Mouse (Mus musculus): ENCODE data around the gene Rgs9bp. TPM values are rescaled to one million over a fixed set of nuclear protein-coding genes. Genes with fewer than 3 reads are reported as not detected.
"Not testable (repeated sequence)": the region's sequence is repeated elsewhere in the genome, so short reads cannot be mapped to it uniquely, and the experiment has no call there.

Gene Rgs9bp
- polyA plus RNA-seq, 1 experiment from 2014 or later, result 0.05 TPM

DNA sequence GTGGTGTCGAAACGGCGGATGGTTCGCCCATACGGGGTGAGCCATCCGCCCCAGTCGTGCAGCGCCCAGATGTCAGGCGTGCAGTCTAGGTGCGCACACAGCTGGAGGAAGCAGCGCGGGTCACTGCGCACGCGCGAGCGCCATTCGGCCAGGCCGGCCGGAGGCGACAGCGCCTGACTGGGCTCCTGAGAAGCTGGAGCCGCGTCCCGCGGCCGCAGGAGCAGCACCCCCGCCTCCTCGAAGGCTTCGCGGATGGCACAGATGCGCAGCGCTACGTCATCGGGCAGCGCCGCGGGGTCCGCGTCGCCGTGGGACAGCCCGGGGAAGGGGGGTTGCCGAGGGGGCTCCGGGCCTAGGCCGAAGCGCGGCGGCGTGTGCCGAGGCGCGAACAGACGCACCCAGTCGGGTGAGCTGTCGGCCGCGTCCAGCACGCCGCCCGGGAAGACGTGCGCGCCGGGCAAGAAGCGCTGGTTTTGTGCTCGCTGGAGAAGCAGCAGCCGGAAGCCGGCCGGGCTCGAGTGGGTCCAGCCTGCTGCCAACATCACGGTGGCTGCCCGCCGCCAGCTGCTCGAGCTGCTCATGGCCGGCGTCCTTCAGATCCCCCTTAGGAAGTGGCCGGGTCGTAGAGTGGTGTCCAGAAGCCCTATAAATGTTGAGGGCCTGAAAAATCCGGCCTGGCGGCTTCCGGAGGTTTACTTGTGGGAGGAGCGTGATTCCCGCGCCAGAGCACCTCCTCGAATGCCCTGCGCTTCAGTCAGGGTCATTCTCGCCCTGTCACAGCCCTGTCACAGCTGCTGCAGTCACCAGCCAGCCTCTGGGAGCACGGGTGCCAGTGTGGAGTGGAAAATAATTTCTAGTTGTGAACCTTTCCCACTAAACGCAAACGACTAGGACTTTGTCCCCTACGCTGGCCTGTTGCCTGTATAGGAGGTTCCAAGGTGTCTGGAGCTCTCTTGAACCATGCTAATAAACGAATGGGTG, 29.9 kb downstream of the Rgs9bp start:
- peak overlapping the region; percentile 60 for H3K4me3 ChIP-seq
- H3K27me3 ChIP-seq, result no peaks in the 10 kb centered on the region
- peaks cover 8% of the 10 kb centered on the region for H3K36me3 ChIP-seq
- under 1% methylated on average over 91 of the region's 93 CpGs for WGBS
- peak overlapping the region; percentile 88 for H3K4me2 ChIP-seq
- ATAC-seq (ENCODE audit: borderline replicate concordance, extremely low read depth, low FRiP score, low TSS enrichment), result peak; percentile 93
- no peaks in the 10 kb centered on the region for H3K9me3 ChIP-seq
- peak overlapping the region; percentile 97 for H3K27ac ChIP-seq
- H3K9ac ChIP-seq, result peak overlapping the region; percentile 85
- peaks cover 18% of the 10 kb centered on the region for H3K4me1 ChIP-seq

- Histone ChIP-seq H3K27ac (peak overlapping the region; percentile 97), H3K4me2 (peak overlapping the region; percentile 88), H3K4me3 (peak overlapping the region; percentile 60), H3K9me3 (no peaks in the 10 kb centered on the region), H3K27me3 (no peaks in the 10 kb centered on the region), H3K36me3 (peaks cover 16% of the 10 kb centered on the region), H3K4me1 (peaks cover 18% of the 10 kb centered on the region), H3K9ac (peak overlapping the region; percentile 85)
- WGBS, result 3% methylated on average over 27 of the region's 28 CpGs
- ATAC-seq (ENCODE audit: borderline replicate concordance, extremely low read depth, low FRiP score, low TSS enrichment), result no peak; the same call in 1 of the 2 replicates
These were observed 30.7 kb downstream of the Rgs9bp start for GRCm38 (mm10) chr7:35554605-35555175.

DNA sequence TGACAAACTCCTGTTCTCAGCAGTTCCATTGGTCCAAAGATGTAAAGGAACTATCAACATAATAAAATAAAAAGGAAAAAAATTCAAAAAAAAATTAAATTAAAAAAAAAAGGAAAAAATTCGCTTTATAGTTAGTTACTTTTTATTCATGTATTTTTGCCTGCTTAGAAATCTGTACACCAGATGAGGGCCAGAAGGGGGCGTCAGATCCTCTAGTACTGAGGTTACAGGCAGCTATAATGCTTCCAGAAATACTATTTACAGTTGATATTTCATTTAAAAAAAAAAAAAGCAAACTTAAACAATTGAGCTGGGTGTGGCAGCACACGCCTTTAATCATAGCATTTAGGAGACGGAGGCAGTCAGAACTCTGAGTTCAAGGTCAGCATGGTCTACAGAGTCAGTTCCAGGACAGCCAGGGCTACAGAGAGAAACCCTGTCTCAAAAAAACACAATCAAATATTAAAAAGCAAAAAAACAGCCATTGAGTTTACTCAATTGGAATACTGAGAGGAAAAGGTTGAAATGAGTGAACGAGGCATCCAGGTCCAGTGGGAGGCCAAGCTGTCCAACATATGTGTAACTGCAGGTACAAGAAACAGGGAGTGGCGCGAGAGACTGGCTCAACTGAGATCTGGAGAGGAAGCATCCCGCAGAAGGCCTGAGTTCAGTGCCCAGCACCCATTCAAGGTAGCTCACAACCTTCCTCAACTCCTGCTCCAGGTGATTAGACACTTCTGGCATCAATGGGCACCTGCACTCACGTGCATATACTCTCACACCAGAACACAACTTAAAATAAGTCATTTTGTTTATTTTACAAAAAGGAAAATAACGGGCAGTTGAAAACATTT, 31.4 kb downstream of the Rgs9bp start:
- Histone ChIP-seq H3K27ac (no peak overlapping the region), H3K27me3 (no peaks in the 10 kb centered on the region)

DNA sequence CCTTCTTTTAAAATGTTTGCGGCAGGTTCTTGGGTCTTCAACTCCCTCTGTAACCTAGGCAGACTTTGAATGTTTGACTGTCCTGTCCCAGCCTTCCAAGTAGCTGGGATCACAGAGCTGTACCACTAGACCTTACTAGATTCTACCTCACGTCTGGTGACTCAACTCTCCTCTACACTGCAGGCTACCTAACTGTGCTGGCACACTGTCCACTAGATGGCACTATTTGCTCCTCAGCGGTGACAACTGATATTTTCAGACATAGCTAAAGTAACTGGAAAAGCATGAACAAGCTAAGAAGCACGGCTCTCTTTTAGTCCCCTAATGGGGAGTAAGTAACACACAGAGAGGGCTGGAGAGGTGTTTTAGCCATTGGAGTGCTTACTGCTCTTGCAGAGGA, 39.5 kb downstream of the Rgs9bp start:
- H3K9ac ChIP-seq, result no peak overlapping the region
- 0 out of 2 replicates have a peak, but pooled peaks have one; percentile 55 for ATAC-seq (ENCODE audit: borderline replicate concordance, extremely low read depth, low FRiP score, low TSS enrichment)
- WGBS, result 31% methylated on average over 4 of the region's 4 CpGs
- H3K4me3 ChIP-seq, result no peak overlapping the region
- H3K36me3 ChIP-seq, result peaks cover 25% of the 10 kb centered on the region
- H3K27ac ChIP-seq, result no peak overlapping the region
- H3K4me1 ChIP-seq, result no peaks in the 10 kb centered on the region
- no peaks in the 10 kb centered on the region for H3K27me3 ChIP-seq
- H3K4me2 ChIP-seq, result no peak overlapping the region
- H3K9me3 ChIP-seq, result no peaks in the 10 kb centered on the region

More for the DNA sequence above, 31.4 kb downstream of the Rgs9bp start:
- peaks cover 17% of the 10 kb centered on the region for H3K36me3 ChIP-seq
- peak overlapping the region; percentile 60 for H3K4me3 ChIP-seq
- ATAC-seq (ENCODE audit: borderline replicate concordance, extremely low read depth, low FRiP score, low TSS enrichment), result no peak
- peak overlapping the region; percentile 88 for H3K4me2 ChIP-seq
- peak overlapping the region; percentile 85; the same call in 1 of the 2 replicates for H3K9ac ChIP-seq
- 51% methylated on average over 10 of the region's 10 CpGs for WGBS
- no peaks in the 10 kb centered on the region for H3K9me3 ChIP-seq
- peaks cover 18% of the 10 kb centered on the region for H3K4me1 ChIP-seq

- no peak for ATAC-seq (ENCODE audit: borderline replicate concordance, extremely low read depth, low FRiP score, low TSS enrichment)
- no peak within 1 kb of the TSS for H3K4me3 ChIP-seq
- no peak within 1 kb of the TSS for H3K27ac ChIP-seq
- no peak within 1 kb of the TSS for H3K9ac ChIP-seq
- H3K4me1 ChIP-seq, result no peaks in the 10 kb centered on the region
- no peaks in the 10 kb centered on the region for H3K9me3 ChIP-seq
- 87% methylated on average over 17 of the region's 17 CpGs for WGBS
- no peaks in the 10 kb centered on the region for H3K36me3 ChIP-seq
- H3K4me2 ChIP-seq, result no peak within 1 kb of the TSS
- no peaks in the 10 kb centered on the region for H3K27me3 ChIP-seq
These were observed 47.8 kb downstream of the Rgs9bp start, which contains the start of gene Tdrd12 for GRCm38 (mm10) chr7:35537562-35537961. TSS of gene Tdrd12 (minus strand) at chr7:35537745.

DNA sequence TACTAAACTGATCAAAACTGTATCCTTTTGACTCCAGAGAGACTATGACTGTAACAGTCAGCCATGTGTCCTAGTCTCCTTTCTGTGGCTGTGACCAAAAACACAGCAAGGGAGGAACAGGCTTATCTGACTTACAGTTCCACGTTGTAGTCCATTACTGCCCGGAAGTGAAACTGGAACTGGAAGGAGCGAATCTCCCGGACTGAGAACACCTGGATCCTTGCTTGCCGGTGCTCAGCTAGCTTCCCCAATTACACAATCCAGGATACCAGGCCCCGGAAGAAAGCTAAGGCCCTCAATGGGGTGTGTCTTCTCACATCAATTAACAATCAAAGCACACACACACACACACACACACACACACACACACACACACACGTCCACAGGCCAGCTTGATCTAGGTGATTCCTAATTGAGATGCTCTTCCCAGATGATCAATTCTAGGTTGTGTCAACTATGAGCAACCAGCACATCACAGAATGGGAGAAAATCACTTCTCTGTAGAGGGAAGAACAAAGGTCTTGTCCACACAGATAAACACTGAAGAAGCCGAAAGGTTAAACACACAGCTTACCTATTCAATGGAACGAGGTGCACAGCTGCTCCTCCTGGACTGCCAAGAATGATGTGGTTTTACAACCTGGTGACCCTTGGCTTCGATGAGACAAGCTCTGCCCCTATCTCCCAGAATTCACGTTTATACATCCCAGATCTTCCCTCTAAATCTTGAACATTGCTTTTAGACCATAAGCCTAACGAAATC, 49.5 kb downstream of the Rgs9bp start:
- WGBS, result 48% methylated on average over 12 of the region's 12 CpGs
- H3K36me3 ChIP-seq, result no peaks in the 10 kb centered on the region

GRCm38 (mm10) chr7:35530544-35530943, 54.8 kb downstream of the Rgs9bp start:
- not testable (repeated sequence) for H3K27me3 ChIP-seq; H3K9ac ChIP-seq; H3K4me2 ChIP-seq; H3K36me3 ChIP-seq; H3K9me3 ChIP-seq; H3K4me3 ChIP-seq; H3K27ac ChIP-seq; ATAC-seq (ENCODE audit: borderline replicate concordance, extremely low read depth, low FRiP score, low TSS enrichment); H3K4me1 ChIP-seq
- WGBS, result 64% methylated on average over 1 of the region's 1 CpGs

More for the DNA sequence above, 49.5 kb downstream of the Rgs9bp start:
- H3K4me2 ChIP-seq, result no peak overlapping the region
- H3K4me3 ChIP-seq, result no peak overlapping the region
- no peaks in the 10 kb centered on the region for H3K27me3 ChIP-seq
- H3K4me1 ChIP-seq, result no peaks in the 10 kb centered on the region
- H3K9me3 ChIP-seq, result no peaks in the 10 kb centered on the region
- no peak overlapping the region for H3K9ac ChIP-seq
- no peak for ATAC-seq (ENCODE audit: borderline replicate concordance, extremely low read depth, low FRiP score, low TSS enrichment)
- H3K27ac ChIP-seq, result no peak overlapping the region

GRCm38 (mm10) chr7:35530026-35530425, 55.4 kb downstream of the Rgs9bp start:
- Histone ChIP-seq H3K4me2 (no peak overlapping the region), H3K9me3 (no peaks in the 10 kb centered on the region), H3K4me3 (no peak overlapping the region), H3K9ac (no peak overlapping the region), H3K27me3 (no peaks in the 10 kb centered on the region), H3K27ac (no peak overlapping the region), H3K4me1 (no peaks in the 10 kb centered on the region), H3K36me3 (no peaks in the 10 kb centered on the region)
- WGBS, result 71% methylated on average over 3 of the region's 3 CpGs
- no peak for ATAC-seq (ENCODE audit: borderline replicate concordance, extremely low read depth, low FRiP score, low TSS enrichment)

Other genes with a start within 250 kb of the Rgs9bp start
- 18.0 and 19.0 TPM in 2 replicates for gene Faap24, start 188.7 kb downstream of the Rgs9bp start, polyA plus RNA-seq (2015; fragmentation: Nextera tagmentation; extraction: Ambion mirVana)
- gene Cep89, start 188.5 kb downstream of the Rgs9bp start, polyA plus RNA-seq (2015; fragmentation: Nextera tagmentation; extraction: Ambion mirVana), result 52.9 and 56.8 TPM in 2 replicates
- 0.30 and 0.38 TPM in 2 replicates for gene Slc7a9, start 136.8 kb downstream of the Rgs9bp start, polyA plus RNA-seq (2015; fragmentation: Nextera tagmentation; extraction: Ambion mirVana)
- 0.29 and 0.30 TPM in 2 replicates for gene Tdrd12, start 47.8 kb downstream of the Rgs9bp start, polyA plus RNA-seq (2015; fragmentation: Nextera tagmentation; extraction: Ambion mirVana)
- gene Nudt19, start 29.3 kb downstream of the Rgs9bp start, polyA plus RNA-seq (2015; fragmentation: Nextera tagmentation; extraction: Ambion mirVana), result 50.1 and 52.7 TPM in 2 replicates
- gene Ankrd27, start 662 bp upstream of the Rgs9bp start, polyA plus RNA-seq (2015; fragmentation: Nextera tagmentation; extraction: Ambion mirVana), result 33.8 and 35.9 TPM in 2 replicates
- 231 and 247 TPM in 2 replicates for gene Pdcd5, start 61.9 kb upstream of the Rgs9bp start, polyA plus RNA-seq (2015; fragmentation: Nextera tagmentation; extraction: Ambion mirVana)
- gene Dpy19l3, start 168.9 kb upstream of the Rgs9bp start, polyA plus RNA-seq (2015; fragmentation: Nextera tagmentation; extraction: Ambion mirVana), result 33.1 and 34.6 TPM in 2 replicates
- gene Zfp507, start 217.4 kb upstream of the Rgs9bp start, polyA plus RNA-seq (2015; fragmentation: Nextera tagmentation; extraction: Ambion mirVana), result 20.4 and 20.7 TPM in 2 replicates